Mouse (Mus musculus) olfactory bulb, adult 2 months (tissue): ENCODE data around the gene Slc25a3. TPM values are rescaled to one million over a fixed set of nuclear protein-coding genes. Genes with fewer than 3 reads are reported as not detected.

Experiments used
- H3K27ac ChIP-seq: fragments of 200-500 bp; 2 replicates; pipeline ENCODE4 v1.5.1; 2012; ENCODE audit warnings: low read depth, low read length; ENCODE audit not compliant: insufficient read depth
- H3K4me1 ChIP-seq: fragments of 200-500 bp; 2 replicates; pipeline ENCODE4 v1.6.1; 2012; ENCODE audit warnings: low read length; ENCODE audit not compliant: control insufficient read depth, insufficient read depth
- H3K4me3 ChIP-seq: fragments of 200-500 bp; 2 replicates; pipeline ENCODE4 v1.5.1; 2012; ENCODE audit warnings: mild to moderate bottlenecking, low read depth, low read length, moderate library complexity; ENCODE audit not compliant: insufficient read depth
- CTCF ChIP-seq: fragments of 200-500 bp; IDR thresholded peaks from 2 replicates; pipeline ENCODE4 v1.5.1; 2012; ENCODE audit warnings: low read depth, mild to moderate bottlenecking, low read length, moderate library complexity; ENCODE audit not compliant: insufficient read depth
- POLR2A ChIP-seq: fragments of 200-500 bp; IDR thresholded peaks from 2 replicates; pipeline ENCODE4 v1.6.1; 2012; ENCODE audit warnings: mild to moderate bottlenecking, low read depth, low read length, moderate library complexity; ENCODE audit not compliant: insufficient read depth
- WGBS: fragments of 180-500 bp; shearing (Covaris S2); methylation state at CpG from one replicate; pipeline ENCODE4 v1.1.7; 2018; 5-methylcytosine and 5-hydroxymethylcytosine counted together
- polyA plus RNA-seq: library from polyadenylated mRNA; stranded (reverse); fragments of >200 nt; gene quantifications from 2 replicates; pipeline ENCODE4 v1.2.4, GENCODE M21; 2012; ENCODE audit warnings: low replicate concordance; ENCODE audit not compliant: missing spikeins, insufficient read depth, insufficient read length

Gene Slc25a3
- polyA plus RNA-seq, result 264 TPM in 1 of 2 replicates, not detected in the other

DNA sequence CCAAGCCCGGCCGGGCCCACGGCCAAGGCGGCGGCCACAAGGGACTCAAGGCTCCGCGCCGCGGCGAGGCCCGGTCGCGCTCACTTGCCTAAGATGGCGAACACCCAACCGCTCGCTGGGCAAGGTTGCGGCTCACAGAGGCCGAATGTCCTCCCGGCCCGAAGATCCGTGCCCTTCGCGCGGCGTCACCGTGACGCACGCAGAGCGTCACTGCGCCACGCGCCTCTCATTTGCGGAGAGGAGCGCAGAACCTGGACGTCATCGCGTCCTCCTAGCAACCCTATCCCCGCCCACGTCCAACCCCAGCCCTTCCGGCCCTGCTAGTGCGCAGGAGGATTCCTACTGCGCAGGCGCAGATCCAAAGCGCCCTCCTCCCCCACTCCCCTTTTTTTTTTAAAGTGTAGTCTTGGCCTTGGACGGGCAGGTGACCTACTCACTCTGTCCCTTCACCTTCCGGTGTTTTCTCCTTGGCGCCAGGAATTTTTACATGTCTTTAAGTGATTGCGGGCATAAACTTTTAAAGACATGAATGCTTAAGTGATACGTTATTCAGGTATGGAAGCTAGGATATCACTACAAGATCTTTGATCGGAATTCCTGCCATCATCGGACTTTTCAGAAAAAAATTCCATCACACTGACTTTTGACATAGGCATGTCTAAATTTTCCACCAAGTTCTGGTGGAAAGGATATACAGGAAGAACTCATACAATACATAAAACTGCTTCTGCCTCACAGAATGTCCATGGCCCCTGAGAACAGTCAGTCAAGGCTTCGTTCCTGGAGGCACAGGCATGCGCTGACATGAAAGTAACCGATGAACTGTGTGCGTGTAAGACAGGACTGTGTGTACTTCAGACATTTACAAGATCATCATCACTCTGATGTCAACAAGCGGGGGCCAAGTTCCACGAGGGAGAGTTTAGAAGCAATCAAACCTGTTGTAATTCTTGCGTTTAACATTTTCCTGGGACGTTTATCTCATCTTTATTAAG lies at the start of gene Slc25a3:
TSS of gene Slc25a3 (minus strand) at position 232 of the 995 bp plus-strand sequence.
- peaks cover 2% of the 10 kb centered on the region for H3K4me1 ChIP-seq
- WGBS, result 10% methylated on average over 59 of the region's 59 CpGs
- peak within 1 kb of the TSS; percentile 93 for H3K27ac ChIP-seq
- TF ChIP-seq POLR2A (peak; percentile 100), CTCF (no peak)
- peak within 1 kb of the TSS; percentile 94 for H3K4me3 ChIP-seq

- peaks cover 6% of the 10 kb centered on the region for H3K4me1 ChIP-seq
- H3K27ac ChIP-seq, result 0 out of 2 replicates have a peak overlapping the region, but pooled peaks have one; percentile 79
- TF ChIP-seq CTCF (no peak), POLR2A (no peak)
- no peak overlapping the region for H3K4me3 ChIP-seq
- 76% methylated on average over 14 of the region's 14 CpGs for WGBS
Measured at GRCm38 (mm10) chr10:91172329-91173100, 48.7 kb upstream of the Slc25a3 start.

DNA sequence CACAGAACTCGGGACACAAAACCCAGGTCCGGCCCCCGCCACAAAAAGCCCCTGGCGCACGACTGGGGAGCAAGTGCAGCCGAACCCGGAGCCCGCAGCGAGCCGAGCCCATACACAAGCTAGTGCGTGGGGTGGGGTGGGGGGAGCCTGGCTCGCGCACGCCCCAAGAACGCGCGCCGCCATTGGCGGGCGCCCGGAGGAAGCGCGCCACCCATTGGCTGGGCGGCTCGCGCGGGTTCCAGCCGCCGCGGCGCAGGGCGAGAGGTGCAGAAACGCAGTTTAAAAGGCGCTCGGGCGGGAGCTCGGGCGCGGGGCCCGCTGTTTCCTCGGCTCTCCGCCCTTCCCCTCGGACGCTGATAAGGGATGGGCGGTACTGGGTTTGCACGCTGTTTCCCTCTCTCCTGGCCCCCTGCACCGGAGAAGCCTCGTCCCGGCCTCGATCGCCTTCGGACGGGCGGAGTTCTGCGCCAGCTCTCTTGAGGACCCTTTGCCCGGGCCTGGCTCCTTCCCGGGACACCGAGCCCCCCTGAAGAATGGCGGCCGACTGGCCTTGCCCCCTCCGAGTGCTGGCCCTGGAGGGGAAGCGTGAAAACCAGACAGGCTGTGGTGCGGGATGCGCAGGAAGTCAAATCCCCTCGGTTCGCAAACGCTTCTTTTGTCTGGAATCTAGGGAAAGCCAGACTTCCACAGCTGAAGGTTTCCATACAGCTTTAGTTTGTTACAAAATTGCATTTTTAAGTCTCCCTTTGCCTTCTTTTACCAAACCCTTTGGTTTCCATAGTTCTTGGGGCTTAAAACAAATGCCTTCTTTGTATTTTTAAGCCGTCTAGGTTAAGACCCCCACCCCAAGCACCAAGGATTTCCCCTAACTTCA lies 47.8 kb upstream of the Slc25a3 start:
- peak; percentile 95 for TF ChIP-seq POLR2A
- peak; percentile 16; the same call in 1 of the 2 replicates for TF ChIP-seq CTCF
- Histone ChIP-seq H3K4me3 (peak overlapping the region; percentile 94), H3K27ac (peak overlapping the region; percentile 79), H3K4me1 (peaks cover 8% of the 10 kb centered on the region)
- WGBS, result under 1% methylated on average over 68 of the region's 68 CpGs

GRCm38 (mm10) chr10:91171041-91171440 lies 47.2 kb upstream of the Slc25a3 start:
- Histone ChIP-seq H3K27ac (peak overlapping the region; percentile 78), H3K4me1 (peaks cover 8% of the 10 kb centered on the region), H3K4me3 (peak overlapping the region; percentile 94)
- under 1% methylated on average over 59 of the region's 59 CpGs for WGBS
- TF ChIP-seq POLR2A (no peak), CTCF (no peak)

DNA sequence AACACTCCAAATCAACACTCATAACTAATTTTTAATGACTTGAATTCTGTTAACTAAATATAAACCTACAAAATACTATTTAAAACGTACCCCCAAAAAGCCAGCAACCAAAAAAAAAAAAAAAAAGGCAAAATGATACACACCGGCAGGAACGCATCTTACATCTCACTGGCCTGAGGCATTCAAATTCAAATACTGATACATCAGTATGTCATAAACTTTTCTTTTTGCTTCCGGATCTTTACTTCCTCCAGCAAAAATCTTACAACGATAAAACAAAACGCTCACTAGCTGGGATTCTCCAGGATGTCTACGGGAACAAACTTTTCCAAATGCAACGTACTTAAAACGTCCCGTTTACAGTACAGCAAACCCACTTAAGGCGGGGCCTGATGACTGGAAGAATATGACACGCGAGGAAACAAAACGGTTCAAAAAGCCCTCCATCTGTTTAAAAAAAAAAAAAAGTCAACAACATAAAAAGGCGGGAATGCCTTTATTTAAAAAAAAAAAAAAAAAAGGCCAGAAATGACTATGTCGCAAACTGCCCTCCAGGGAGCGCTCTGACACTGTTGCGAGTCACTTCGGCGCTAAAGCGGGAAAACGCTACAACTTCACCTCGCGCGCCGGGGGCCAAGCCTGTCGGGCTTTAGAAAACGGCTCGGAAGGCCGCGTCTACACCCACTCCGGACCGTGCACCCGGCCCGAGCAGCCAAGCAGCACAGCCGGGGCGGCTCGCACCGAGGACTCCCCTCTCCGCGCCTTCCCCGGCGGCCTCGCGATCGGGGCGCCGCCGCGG lies 46.5 kb upstream of the Slc25a3 start:
- no peak for TF ChIP-seq POLR2A
- peak; percentile 60 for TF ChIP-seq CTCF
- WGBS, result under 1% methylated on average over 50 of the region's 50 CpGs
- Histone ChIP-seq H3K4me3 (peak overlapping the region; percentile 94), H3K27ac (peak overlapping the region; percentile 78), H3K4me1 (peaks cover 8% of the 10 kb centered on the region)

DNA sequence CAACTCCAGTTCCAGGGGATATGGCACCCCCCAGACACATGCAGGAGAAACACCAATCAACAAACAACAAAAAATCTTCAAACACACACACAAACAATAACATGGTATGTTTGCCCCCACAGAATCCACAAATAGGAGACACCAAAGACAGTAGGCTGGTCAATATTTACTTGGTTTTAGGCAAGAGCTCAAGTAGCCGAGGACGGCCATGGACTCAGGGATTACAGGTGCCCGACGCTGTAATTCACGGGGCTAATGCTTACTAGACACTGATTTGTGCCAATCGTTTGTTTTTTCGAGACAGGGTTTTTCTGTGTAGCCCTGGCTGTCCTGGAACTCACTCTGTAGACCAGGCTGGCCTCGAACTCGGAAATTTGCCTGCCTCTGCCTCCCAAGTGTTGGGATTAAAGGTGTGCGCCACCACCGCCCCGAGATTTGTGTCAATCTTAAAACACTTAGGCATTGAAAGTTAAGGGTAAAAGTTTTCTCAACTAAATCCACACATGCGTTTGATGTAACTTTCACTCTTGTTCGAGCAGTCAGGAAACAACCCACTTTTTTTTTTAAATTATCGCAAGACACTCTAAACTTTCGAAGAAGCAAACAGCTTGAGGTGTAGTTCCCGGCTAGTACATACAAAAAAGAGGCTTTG lies 45.7 kb upstream of the Slc25a3 start:
- no peak for TF ChIP-seq POLR2A
- TF ChIP-seq CTCF, result no peak
- peak overlapping the region; percentile 24; the same call in 1 of the 2 replicates for H3K4me3 ChIP-seq
- WGBS, result 33% methylated on average over 17 of the region's 17 CpGs
- H3K4me1 ChIP-seq, result peaks cover 8% of the 10 kb centered on the region
- H3K27ac ChIP-seq, result no peak overlapping the region

GRCm38 (mm10) chr10:91167352-91167751 lies 43.5 kb upstream of the Slc25a3 start:
- WGBS, result 23% methylated on average over 7 of the region's 7 CpGs
- H3K4me3 ChIP-seq, result no peak overlapping the region
- H3K27ac ChIP-seq, result no peak overlapping the region
- peaks cover 8% of the 10 kb centered on the region for H3K4me1 ChIP-seq
- TF ChIP-seq CTCF (no peak), POLR2A (no peak)
